Mouse (Mus musculus): ENCODE data around the gene Hapln3. TPM values are rescaled to one million over a fixed set of nuclear protein-coding genes. Genes with fewer than 3 reads are reported as not detected.

Gene Hapln3
- polyA plus RNA-seq, 1 experiment = 4.5 TPM

- DNase-seq (ENCODE audit: extremely low spot score in 1 of 2, low spot score in 1 of 2) = peak; percentile 13 to 85
Observed at GRCm38 (mm10) chr7:79080572-79081399, 50.0 kb downstream of the Hapln3 start.

DNA sequence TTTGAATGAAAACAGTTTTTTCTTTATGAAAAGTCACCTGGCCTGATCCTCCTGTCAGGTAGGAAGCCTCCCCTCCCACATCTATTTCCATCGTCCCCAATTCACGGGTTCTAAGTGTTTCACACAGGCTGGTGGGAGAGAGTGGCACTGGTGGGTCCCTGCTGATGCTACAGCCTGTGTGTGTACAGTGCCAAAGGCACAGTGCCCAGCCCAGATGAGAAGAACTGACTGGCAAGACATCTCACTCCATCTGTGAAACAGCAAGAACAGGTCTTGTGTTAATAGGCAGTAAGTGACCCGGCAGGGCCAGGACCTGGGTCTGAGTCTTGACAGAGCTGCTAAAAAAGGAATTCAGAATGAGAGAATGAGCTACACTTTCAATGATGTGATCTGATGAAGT is 51.6 kb downstream of the Hapln3 start:
- no peak for DNase-seq (ENCODE audit: extremely low spot score in 1 of 2, low spot score in 1 of 2)

DNA sequence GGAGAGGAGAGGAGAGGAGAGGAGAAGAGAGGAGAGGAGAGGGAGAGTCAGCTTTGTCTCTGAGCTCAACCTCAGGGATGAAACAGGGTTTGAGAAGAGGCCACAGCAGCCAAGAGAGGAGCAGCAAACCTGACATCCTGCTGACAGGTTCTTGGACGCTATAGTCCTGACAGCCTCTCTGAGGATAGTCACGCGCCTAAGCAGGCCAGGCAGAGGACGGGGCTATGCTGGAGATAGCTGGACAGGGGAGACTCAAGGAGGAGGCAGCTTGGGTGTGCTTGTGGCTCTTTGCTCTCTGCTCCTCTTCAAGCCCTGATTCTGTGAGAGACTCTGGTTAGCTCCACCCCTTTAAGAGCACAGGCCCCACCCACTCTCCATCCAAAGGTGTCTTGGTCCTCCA is 62.6 kb downstream of the Hapln3 start:
- DNase-seq (ENCODE audit: extremely low spot score in 1 of 2, low spot score in 1 of 2) = no peak

DNA sequence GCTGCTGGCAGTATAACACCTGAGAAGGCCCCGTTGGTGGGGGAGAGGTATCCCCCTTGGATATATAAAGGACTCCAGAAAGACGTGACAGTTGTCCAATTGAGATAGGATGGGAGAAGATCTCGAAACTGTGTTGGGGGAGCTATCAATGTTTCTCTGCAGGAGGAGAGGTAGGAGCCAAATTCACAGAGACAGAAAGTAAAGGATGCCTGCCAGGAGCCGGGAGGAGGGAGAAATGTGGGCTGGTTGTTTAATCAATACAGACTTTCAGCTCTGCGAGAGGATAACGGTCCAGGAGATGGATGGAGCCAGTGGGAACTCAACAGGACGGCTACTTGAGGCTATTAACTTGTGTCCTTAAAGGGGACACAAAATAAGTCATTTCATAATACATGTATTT is 63.4 kb downstream of the Hapln3 start:
- DNase-seq (ENCODE audit: extremely low spot score in 1 of 2, low spot score in 1 of 2) = no peak

Other genes with a start within 250 kb of the Hapln3 start
- 23.0 and 24.1 TPM in 2 replicates for gene Aen, start 235.2 kb downstream of the Hapln3 start, polyA plus RNA-seq (2012; rRNA removed)
- gene Isg20, start 217.6 kb downstream of the Hapln3 start, polyA plus RNA-seq (2012; rRNA removed) = 3.1 and 4.7 TPM in 2 replicates
- gene Acan, start 77.5 kb downstream of the Hapln3 start, polyA plus RNA-seq (2012; rRNA removed) = 2.5 and 3.3 TPM in 2 replicates
- gene Mfge8, start 18.0 kb upstream of the Hapln3 start, polyA plus RNA-seq (2012; rRNA removed) = 273 and 340 TPM in 2 replicates
- 38.6 and 39.2 TPM in 2 replicates for gene Abhd2, start 142.2 kb upstream of the Hapln3 start, polyA plus RNA-seq (2012; rRNA removed)